Mouse (Mus musculus) hindbrain, embryonic 10.5 days (tissue): ENCODE data around the gene Ccnf. TPM values are rescaled to one million over a fixed set of nuclear protein-coding genes. Genes with fewer than 3 reads are reported as not detected.

Experiments used
- DNase-seq: peaks from one replicate; pipeline ENCODE4 v3.0.0-alpha.2; 2017; ENCODE audit warnings: low spot score
- H3K27ac ChIP-seq: fragments of 300-500 bp; sonication (generic); 2 replicates; pipeline ENCODE4 v1.5.1; 2016; ENCODE audit warnings: mild to moderate bottlenecking, moderate library complexity
- H3K27me3 ChIP-seq: fragments of 300-500 bp; sonication (generic); 2 replicates; pipeline ENCODE4 v1.6.1; 2016; ENCODE audit warnings: mild to moderate bottlenecking; ENCODE audit not compliant: poor library complexity, insufficient read depth, severe bottlenecking
- H3K36me3 ChIP-seq: fragments of 300-500 bp; sonication (generic); 2 replicates; pipeline ENCODE4 v1.6.1; 2016; ENCODE audit warnings: mild to moderate bottlenecking, moderate library complexity
- H3K4me1 ChIP-seq: fragments of 300-500 bp; sonication (generic); replicated peaks from 2 replicates; pipeline ENCODE4 v1.6.1; 2016; ENCODE audit warnings: mild to moderate bottlenecking
- H3K4me3 ChIP-seq: fragments of 300-500 bp; sonication (generic); 2 replicates; pipeline ENCODE4 v1.5.1; 2016; ENCODE audit warnings: mild to moderate bottlenecking, moderate library complexity
- H3K9me3 ChIP-seq: fragments of 300-500 bp; sonication (generic); 2 replicates; pipeline ENCODE4 v1.6.1; 2016; ENCODE audit warnings: mild to moderate bottlenecking, moderate library complexity
- WGBS: fragments of 180-500 bp; shearing (Covaris S2); methylation state at CpG from one replicate; pipeline ENCODE4 v1.1.7; 2016; 5-methylcytosine and 5-hydroxymethylcytosine counted together
- polyA plus RNA-seq: library from polyadenylated mRNA; unstranded; fragments of >200 nt; fragmentation: Nextera tagmentation; extraction: Ambion mirVana; gene quantifications from 2 replicates; pipeline ENCODE4 v1.2.1, GENCODE M21; 2016

Gene Ccnf
- polyA plus RNA-seq, result 97.9 and 115 TPM in 2 replicates

DNA sequence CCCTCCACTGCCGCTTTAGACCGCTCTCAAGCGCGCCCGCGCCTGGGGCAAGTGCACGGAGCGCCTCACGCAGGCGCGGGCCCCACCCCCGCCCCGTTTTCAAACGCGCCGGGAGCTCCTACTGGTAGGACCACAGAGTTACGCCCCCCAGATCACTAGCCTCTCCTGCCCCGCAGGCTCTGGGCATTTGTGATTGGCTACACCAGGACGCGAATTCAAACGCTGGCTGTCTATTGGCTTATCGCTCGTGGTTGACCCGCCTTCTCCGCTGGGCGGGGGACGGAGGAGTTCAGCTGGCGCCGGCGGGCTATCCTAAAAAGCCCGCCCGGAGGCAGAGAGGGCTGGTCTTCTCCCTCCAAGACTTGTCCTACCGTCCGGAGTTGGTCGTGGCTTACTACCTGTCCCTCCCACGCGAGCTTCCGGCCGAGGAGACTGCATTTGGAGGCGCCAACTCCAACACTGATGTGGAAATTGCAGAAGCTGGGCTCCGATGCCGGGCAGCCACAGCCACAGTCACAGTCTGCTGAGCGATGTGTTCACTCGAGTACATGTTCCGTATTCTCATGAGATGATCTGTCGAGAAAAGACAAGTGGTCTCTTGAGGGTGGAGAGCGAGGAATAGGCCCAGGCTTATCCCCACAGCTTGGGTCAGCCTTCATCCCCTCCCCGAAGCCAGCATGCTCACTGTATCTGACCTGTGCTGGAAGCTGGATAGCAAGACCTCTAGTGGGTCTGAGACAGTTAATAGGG is at the start of gene Ccnf:
Gene Ccnf (minus strand): TSS at position 165 of the 750 bp plus-strand sequence.
- H3K36me3 ChIP-seq, result peaks cover 33% of the 10 kb centered on the region
- 0 out of 2 replicates have a peak, but pooled peaks cover 4% of the 10 kb centered on the region for H3K9me3 ChIP-seq
- H3K4me3 ChIP-seq, result peak within 1 kb of the TSS; percentile 84
- H3K4me1 ChIP-seq, result peaks cover 17% of the 10 kb centered on the region
- no peaks in the 10 kb centered on the region for H3K27me3 ChIP-seq
- peak; percentile 98 for DNase-seq
- H3K27ac ChIP-seq, result peak within 1 kb of the TSS; percentile 97
- under 1% methylated on average over 48 of the region's 48 CpGs for WGBS

GRCm38 (mm10) chr17:24300651-24301050 is 49.4 kb upstream of the Ccnf start:
- Histone ChIP-seq H3K27ac (no peak overlapping the region), H3K9me3 (no peaks in the 10 kb centered on the region), H3K27me3 (no peaks in the 10 kb centered on the region), H3K36me3 (no peaks in the 10 kb centered on the region), H3K4me3 (no peak overlapping the region), H3K4me1 (no peaks in the 10 kb centered on the region)
- WGBS, result 89% methylated on average over 4 of the region's 4 CpGs
- DNase-seq, result no peak

- Histone ChIP-seq H3K4me3 (no peak overlapping the region), H3K36me3 (no peaks in the 10 kb centered on the region), H3K9me3 (no peaks in the 10 kb centered on the region), H3K4me1 (no peaks in the 10 kb centered on the region), H3K27me3 (no peaks in the 10 kb centered on the region), H3K27ac (no peak overlapping the region)
- no peak for DNase-seq
- 83% methylated on average over 5 of the region's 5 CpGs for WGBS
These were observed 38.1 kb upstream of the Ccnf start for GRCm38 (mm10) chr17:24289338-24289737.

- no peak overlapping the region for H3K4me3 ChIP-seq
- H3K36me3 ChIP-seq, result no peaks in the 10 kb centered on the region
- 89% methylated on average over 9 of the region's 9 CpGs for WGBS
- H3K27ac ChIP-seq, result no peak overlapping the region
- DNase-seq, result no peak
- no peaks in the 10 kb centered on the region for H3K9me3 ChIP-seq
- no peaks in the 10 kb centered on the region for H3K4me1 ChIP-seq
- H3K27me3 ChIP-seq, result no peaks in the 10 kb centered on the region
These were observed 37.2 kb upstream of the Ccnf start for GRCm38 (mm10) chr17:24288477-24288876.

- no peak for DNase-seq
- Histone ChIP-seq H3K27ac (no peak overlapping the region), H3K36me3 (no peaks in the 10 kb centered on the region), H3K9me3 (no peaks in the 10 kb centered on the region), H3K4me1 (no peaks in the 10 kb centered on the region), H3K4me3 (no peak overlapping the region), H3K27me3 (no peaks in the 10 kb centered on the region)
- WGBS, result 78% methylated on average over 3 of the region's 3 CpGs
These were observed 34.4 kb upstream of the Ccnf start for GRCm38 (mm10) chr17:24285680-24286079.

GRCm38 (mm10) chr17:24283266-24283818 is 32.1 kb upstream of the Ccnf start:
- H3K4me1 ChIP-seq, result no peaks in the 10 kb centered on the region
- no peak for DNase-seq
- H3K9me3 ChIP-seq, result no peaks in the 10 kb centered on the region
- no peaks in the 10 kb centered on the region for H3K27me3 ChIP-seq
- no peaks in the 10 kb centered on the region for H3K36me3 ChIP-seq
- H3K4me3 ChIP-seq, result no peak overlapping the region
- no peak overlapping the region for H3K27ac ChIP-seq
- WGBS, result 79% methylated on average over 9 of the region's 9 CpGs

- H3K27ac ChIP-seq, result no peak overlapping the region
- H3K4me3 ChIP-seq, result no peak overlapping the region
- H3K36me3 ChIP-seq, result no peaks in the 10 kb centered on the region
- DNase-seq, result no peak
- H3K4me1 ChIP-seq, result no peaks in the 10 kb centered on the region
- H3K9me3 ChIP-seq, result 0 out of 2 replicates have a peak, but pooled peaks cover 2% of the 10 kb centered on the region
- 63% methylated on average over 4 of the region's 4 CpGs for WGBS
- no peaks in the 10 kb centered on the region for H3K27me3 ChIP-seq
These were observed 31.4 kb upstream of the Ccnf start for GRCm38 (mm10) chr17:24282637-24283036.

DNA sequence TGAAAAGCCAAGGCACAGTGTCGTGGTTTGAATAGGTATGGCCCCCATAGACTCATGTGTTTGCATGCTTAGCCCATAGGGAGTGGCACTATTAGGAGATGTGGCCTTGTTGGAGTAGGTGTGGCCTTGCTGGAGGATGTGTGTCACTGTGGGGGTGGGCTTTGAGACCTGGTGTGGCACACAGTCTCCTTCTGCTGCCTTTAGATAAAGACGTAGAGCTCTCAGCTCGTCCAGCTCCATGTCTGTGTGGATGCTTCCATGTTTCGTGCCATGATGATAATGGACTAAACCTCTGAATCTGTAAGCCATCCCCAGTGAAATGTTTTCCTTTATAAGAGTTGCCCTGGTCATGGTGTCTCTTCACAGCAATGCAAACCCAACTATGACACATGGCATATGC is 28.6 kb upstream of the Ccnf start:
- no peaks in the 10 kb centered on the region for H3K27me3 ChIP-seq
- 0 out of 2 replicates have a peak, but pooled peaks cover 6% of the 10 kb centered on the region for H3K9me3 ChIP-seq
- 85% methylated on average over 4 of the region's 4 CpGs for WGBS
- no peak for DNase-seq
- H3K4me1 ChIP-seq, result no peaks in the 10 kb centered on the region
- no peak overlapping the region for H3K27ac ChIP-seq
- H3K36me3 ChIP-seq, result no peaks in the 10 kb centered on the region
- no peak overlapping the region for H3K4me3 ChIP-seq

DNA sequence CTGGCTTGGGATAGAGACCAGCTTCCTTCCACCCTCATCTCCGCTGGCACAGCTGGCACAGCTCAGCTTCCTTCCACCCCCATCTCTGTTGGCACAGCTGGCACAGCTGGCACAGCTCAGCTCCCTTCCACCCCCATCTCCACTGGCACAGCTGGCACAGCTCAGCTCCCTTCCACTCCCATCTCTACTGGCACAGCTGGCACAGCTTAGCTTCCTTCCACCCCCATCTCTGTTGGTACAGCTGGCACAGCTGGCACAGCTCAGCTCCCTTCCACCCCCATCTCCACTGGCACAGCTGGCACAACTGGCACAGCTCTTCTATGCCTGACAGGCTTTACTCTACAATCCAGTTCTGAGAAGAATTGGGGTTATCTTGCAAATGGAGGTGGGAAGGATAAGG is 15.8 kb upstream of the Ccnf start:
- WGBS, result 88% methylated on average over 1 of the region's 1 CpGs
- Histone ChIP-seq H3K4me1 (no peaks in the 10 kb centered on the region), H3K27me3 (no peaks in the 10 kb centered on the region), H3K36me3 (no peaks in the 10 kb centered on the region), H3K27ac (no peak overlapping the region), H3K4me3 (no peak overlapping the region), H3K9me3 (0 out of 2 replicates have a peak, but pooled peaks cover 3% of the 10 kb centered on the region)
- no peak for DNase-seq

DNA sequence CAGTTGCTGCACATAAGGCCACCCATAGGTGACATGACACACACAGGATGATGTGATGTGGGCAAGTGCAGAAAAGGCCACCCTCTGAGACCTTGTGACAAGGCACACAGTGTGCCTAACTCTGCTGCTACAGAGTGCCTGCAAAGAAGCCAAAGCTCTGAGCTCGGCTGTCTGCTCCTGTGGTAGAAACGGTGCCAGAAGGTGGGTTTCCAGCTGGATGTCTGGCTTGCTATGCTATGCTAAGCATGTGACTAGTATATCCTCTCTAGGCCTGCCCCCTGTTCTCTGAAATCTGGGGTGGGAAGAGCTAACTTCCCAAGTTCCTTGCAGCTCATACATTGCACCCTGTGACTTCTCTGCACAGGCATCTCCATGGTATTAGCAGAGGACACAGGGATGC is 13.5 kb upstream of the Ccnf start:
- 87% methylated on average over 2 of the region's 2 CpGs for WGBS
- Histone ChIP-seq H3K36me3 (no peaks in the 10 kb centered on the region), H3K4me1 (no peaks in the 10 kb centered on the region), H3K4me3 (no peak overlapping the region), H3K27me3 (no peaks in the 10 kb centered on the region), H3K27ac (no peak overlapping the region), H3K9me3 (no peaks in the 10 kb centered on the region)
- no peak for DNase-seq

GRCm38 (mm10) chr17:24260516-24260915 is 9.2 kb upstream of the Ccnf start:
- no peaks in the 10 kb centered on the region for H3K4me1 ChIP-seq
- no peaks in the 10 kb centered on the region for H3K36me3 ChIP-seq
- H3K9me3 ChIP-seq, result no peaks in the 10 kb centered on the region
- WGBS, result 69% methylated on average over 4 of the region's 4 CpGs
- no peak overlapping the region for H3K4me3 ChIP-seq
- no peak for DNase-seq
- no peak overlapping the region for H3K27ac ChIP-seq
- no peaks in the 10 kb centered on the region for H3K27me3 ChIP-seq

DNA sequence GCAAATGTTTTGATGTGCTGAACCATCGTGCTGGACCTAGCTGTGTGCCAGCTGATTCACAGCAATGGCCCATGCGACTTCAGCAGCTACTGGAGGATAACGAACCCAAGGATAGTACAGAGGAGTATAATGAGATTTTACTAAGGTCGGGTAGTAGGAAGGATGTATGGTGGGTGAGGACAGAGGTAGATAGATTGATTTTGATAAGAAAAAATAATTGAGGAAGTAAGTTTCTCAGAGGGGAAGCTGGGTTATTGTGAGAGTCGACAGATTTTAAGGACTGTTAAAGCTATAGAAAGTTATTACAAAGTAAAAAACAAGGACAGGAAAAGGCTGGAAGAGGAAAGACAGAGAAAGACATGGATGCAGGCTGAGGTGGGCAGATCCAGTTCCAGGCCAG is 8.4 kb upstream of the Ccnf start:
- H3K4me3 ChIP-seq, result no peak overlapping the region
- H3K4me1 ChIP-seq, result no peaks in the 10 kb centered on the region
- no peak for DNase-seq
- WGBS, result 87% methylated on average over 5 of the region's 5 CpGs
- H3K27ac ChIP-seq, result no peak overlapping the region
- H3K36me3 ChIP-seq, result no peaks in the 10 kb centered on the region
- no peaks in the 10 kb centered on the region for H3K27me3 ChIP-seq
- no peaks in the 10 kb centered on the region for H3K9me3 ChIP-seq

DNA sequence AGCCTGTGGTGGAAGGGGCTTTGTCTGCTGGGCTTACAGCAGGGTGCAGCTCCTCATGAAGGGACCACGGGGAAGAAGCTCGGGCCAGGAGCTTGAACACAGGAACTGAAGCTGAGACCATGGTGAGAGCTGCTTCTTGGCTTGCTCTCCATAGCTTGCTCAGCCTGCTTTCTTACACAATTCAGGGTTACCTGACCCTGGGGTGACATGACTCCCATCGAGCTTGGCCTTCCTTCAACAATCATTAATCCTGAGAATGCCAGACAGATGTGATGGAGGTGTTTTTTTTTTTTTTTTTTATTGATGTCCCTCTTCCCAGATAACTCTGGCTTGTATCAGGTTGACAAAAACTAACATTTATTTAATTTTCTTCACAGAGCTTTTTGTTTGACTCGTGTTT is 7.7 kb upstream of the Ccnf start:
- Histone ChIP-seq H3K4me1 (no peaks in the 10 kb centered on the region), H3K36me3 (no peaks in the 10 kb centered on the region), H3K27me3 (no peaks in the 10 kb centered on the region), H3K9me3 (no peaks in the 10 kb centered on the region), H3K4me3 (no peak overlapping the region), H3K27ac (no peak overlapping the region)
- DNase-seq, result no peak
- 83% methylated on average over 4 of the region's 4 CpGs for WGBS
